Mouse (Mus musculus) gastrocnemius, postnatal 36 days (tissue): ENCODE measurements around the gene Pcdh9. TPM values are rescaled to one million over a fixed set of nuclear protein-coding genes. Genes with fewer than 3 reads are reported as not detected.

ENCODE experiments used
- DNase-seq, 2 experiments: peaks; one replicate each; pipeline ENCODE4 v3.0.0; 2022
- intact Hi-C: fragments of 180-260 bp; cut with DNase I; formaldehyde crosslinking; loops from one replicate; pipeline ENCODE4 v1.15.1; 2025
- total RNA-seq, 2 experiments: library from RNA; stranded (reverse); gene quantifications; 2 replicates each; pipeline ENCODE4 v1.2.3; 2021

Pcdh9 gene
- total RNA-seq, 2 experiments from 2014 or later = 0.42 to 0.74 TPM

DNA sequence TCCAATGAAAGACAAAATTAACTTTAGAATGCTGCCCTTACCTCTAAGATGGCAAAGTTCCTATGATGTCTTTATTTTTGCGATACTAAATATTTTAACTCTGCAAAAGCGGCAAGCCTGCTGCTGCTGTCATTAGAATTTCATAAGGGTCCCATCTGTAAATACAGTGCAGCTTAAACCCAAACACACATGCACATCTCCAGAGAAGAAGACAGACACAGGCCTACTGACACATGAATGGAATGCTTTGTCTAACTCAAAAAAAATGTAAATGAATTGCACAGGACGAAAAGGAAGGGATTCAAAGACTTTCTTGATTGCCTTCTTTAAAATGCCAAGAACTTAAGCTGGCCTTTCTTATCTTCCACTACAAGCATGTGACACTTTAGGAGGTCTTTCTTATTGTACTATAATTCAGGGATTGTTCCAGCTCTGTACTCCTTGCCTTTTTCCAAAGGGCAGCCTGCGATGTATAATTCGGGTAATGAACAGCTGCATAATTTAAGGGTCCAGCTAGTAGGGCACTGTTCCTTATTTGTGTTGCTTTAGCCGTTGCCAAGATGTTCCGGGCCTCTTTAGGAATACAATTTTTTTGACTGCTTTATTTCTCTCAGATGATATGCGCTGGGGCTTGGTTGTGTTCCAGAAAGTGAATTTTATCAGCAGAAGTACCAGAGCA, 823.6 kb downstream of the Pcdh9 start:
- intact Hi-C loops = no loop called here
- no peak for DNase-seq

DNA sequence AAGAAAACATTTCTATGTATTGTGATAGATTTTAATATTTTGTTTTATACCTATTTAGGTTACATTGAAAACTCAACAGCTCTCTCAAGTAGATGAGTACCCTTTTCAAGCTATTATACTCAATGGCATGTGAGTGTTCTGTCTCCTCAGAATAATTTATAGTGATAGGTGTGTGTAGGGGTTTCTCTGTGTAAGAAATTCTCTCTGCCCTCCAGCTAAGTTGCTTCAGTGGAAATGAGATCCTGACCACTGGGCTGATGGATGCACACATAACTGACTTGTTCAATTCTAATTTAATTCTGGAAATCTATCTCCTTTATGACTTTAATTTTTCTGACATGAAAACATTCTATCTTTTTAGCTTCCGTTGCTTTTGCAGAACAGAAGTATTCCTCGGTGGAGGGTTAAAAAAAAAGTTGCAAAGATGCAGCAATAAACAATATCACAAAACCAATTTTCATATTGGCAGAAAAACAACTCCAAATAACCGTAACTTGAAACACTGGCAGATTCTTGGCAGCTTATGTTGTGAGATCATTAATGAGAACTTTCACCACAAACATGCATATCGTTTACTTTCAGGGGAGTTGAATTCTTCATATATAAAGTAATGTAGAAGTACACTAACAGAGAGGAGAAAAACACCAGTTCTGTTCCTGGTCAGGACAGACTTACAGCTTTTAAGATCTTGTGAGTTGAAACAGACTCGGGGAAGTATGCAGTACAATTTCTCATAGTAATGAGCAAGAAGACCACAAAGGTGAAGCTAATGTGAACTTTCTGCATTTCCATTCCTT, 828.5 kb downstream of the Pcdh9 start:
- no peak for DNase-seq
- intact Hi-C loops = no loop called here

DNA sequence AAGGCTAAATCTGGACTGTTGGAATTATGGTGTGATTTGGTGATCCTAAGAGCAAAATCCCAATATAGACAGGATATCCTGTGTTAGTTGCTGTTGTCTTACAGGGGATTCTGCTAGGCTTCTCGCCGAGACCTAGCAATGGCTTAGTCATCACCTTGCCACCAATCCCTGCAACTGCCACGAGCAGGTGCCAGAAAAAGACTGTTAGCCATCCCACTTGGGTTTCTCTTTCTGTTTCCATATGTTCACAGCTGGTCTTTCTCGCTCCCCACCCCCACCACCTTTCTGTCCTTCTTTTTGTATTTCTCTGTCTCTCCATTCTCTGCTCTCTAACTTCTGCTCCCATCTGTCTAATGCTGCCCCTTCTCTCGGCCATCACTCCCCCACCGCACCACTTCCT, 831.7 kb downstream of the Pcdh9 start:
- DNase-seq = no peak
- intact Hi-C loops = no loop called here

DNA sequence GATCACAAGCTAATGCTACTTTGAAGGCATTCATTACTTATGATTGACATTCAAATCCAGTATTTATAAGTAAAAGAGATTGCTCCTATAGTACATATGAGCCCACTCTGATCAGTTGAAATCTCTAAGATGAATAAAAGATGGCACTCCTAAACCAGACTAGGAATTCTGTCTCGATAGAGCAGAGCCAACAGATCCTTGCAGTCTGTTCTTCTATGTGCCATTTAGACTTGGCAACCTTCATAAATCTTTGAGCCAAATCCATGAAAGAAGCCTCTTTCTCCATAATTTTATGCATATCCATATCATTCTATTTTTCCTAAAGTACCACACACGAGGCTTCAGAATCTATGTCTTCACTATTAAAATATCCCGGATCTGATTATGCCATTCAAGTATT, 834.5 kb downstream of the Pcdh9 start:
- no peak for DNase-seq
- intact Hi-C loops = no loop called here

DNA sequence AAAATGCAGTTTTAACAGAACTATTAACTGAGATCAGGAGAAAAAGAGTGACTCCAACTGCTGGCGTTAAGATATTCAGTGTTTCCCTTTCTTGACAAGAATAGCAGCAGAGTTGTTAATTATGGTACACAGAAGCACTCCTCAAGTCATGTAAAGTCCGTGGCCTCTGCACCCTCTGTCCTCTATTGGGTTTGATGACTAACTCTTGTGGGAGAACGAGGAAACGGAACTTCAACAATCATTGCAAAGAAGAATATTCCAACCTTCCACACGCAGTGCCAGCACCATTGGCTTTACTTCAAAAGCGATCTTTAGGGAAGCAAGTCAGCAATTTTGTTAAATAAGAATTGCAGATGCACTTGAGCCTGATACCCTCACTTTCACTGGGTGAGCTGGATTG, 849.9 kb downstream of the Pcdh9 start:
- no peak for DNase-seq
- intact Hi-C loops = no loop called here

DNA sequence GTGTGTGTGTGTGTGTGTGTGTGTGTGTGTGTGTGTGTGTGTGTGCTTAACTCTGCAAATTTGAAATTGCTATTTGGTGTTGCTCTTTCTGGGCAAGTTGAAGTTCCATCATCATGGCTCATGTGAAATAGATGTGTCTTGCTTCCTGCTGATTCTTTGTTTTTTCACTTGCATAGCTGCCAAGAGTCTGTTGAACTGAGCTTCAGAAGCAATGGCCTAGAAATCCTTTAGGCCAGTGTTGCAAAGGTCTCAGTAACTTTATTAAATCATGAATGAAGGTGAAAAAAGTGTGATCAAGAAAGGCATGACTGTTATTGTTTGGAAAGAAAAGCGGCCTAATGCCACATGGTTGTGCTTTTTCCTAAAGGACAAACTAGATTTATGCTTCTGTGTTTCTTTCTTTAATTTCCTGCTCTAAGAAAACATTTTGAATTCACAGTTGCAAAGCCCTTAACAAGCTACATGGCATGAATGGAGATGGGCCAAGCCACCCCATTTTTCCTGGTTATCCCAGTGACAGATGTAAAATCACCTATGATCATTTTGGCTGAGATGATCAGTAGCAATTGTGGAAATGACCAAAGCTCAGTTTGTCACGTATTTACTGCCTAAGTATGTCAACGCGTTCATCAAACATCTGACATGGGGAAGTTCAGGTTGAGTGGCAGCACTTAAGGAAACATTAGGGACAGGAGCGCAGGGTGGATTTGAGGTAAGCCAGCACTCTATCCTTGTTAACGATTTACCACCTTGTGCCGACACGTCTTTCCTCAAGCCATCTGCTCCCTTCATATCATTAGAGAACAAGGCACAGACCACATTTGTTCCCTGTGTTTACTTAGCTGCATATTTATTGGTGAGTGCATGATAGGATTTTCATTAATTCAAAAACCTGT, 850.9 kb downstream of the Pcdh9 start:
- intact Hi-C loops = no loop called here
- no peak for DNase-seq

DNA sequence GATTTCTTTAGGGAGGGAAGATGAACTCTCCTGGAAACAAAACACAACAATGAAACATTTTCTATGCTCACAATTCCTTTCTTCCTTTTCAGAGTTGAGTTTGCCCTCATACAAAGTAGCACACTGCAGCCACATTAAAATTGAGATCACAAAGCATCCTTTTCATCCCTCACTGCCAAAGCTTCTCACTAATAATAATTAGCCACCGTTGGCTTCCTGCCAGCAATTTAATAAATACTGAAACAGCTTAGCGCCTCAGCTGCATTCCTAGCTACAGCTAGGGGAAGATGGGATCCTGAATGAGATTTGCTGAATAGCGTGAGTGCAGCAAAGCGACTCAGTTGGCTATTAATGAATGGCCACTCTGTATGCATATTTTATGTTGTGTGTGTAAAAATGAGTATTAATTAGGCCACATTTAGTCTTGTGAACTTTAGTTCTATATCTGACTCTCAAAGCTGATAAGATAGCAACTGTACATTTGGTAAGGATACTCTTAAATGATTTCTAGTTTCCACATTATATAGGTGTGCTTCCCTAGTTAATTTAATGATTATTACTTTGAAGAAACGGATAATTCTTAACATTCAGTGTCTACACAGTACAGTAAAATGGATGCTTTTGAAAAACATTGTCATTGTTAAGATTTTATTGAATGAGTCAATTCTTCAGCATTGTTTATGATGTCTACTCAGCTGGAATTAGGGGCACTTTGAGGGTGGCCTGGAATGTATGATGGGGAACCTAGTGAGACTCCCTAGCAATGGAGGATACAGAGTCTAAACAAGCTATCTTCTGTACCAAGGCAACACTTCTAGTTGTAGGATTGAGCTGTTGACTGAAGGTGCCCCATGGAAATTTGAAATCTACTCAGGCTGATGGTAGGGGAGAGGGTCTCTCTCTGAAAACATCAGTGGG, 881.1 kb downstream of the Pcdh9 start:
- no peak for DNase-seq
- intact Hi-C loops = no loop called here
